ENCODE assay signal across 31 mouse cellular contexts in the genomic region with DNA sequence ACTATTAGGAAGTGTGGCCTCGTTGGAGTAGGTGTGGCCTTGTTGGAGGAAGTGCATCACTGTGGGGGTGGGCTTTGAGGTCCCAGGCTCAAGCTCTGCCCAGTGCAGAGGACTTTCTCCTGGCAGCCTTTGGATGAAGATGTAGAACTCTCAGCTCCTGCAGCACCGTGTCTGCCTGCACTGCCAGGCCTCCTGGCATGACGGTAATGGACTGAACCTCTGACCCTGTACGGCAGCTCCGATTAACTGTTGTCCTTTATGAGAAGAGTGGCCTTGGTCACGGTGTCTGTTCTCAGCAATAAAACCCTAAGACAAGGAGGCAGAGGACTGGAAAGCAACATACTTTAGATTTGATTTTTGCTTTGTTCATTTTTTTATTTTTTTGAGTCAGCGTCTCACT.
"Had no signal": no experiment of that assay in that cellular context is flagged by ENCODE, and none has a peak within 500 bp of the region (broad histone marks: within the 10 kb centered on the region; RNA-seq: fewer than 3 reads in every experiment).

No protein-coding gene starts in this region.

- H3K4me1 ChIP-seq: limb, embryonic 10.5 days; limb, embryonic 12.5 days; limb, embryonic 13.5 days; limb, embryonic 15.5 days; lung, embryonic 15.5 days; midbrain, embryonic 10.5 days; midbrain, embryonic 12.5 days; midbrain, embryonic 15.5 days; neural tube, embryonic 12.5 days; neural tube, embryonic 13.5 days had no signal

- H3K9me3 ChIP-seq: limb, embryonic 10.5 days; limb, embryonic 15.5 days; liver, embryonic 15.5 days; midbrain, embryonic 15.5 days; neural tube, embryonic 12.5 days had no signal

- ATAC-seq: liver, embryonic 12.5 days; liver, postnatal 0 days; lung, postnatal 0 days; midbrain, embryonic 15.5 days; midbrain, embryonic 16.5 days had no signal

- H3K4me2 ChIP-seq: limb, embryonic 12.5 days; limb, embryonic 13.5 days; limb, embryonic 15.5 days; liver, embryonic 11.5 days; liver, embryonic 12.5 days; liver, embryonic 13.5 days; liver, embryonic 15.5 days; lung, embryonic 14.5 days; lung, embryonic 15.5 days; midbrain, embryonic 12.5 days; midbrain, embryonic 15.5 days; neural tube, embryonic 12.5 days; neural tube, embryonic 13.5 days had no signal

- H3K4me3 ChIP-seq: limb, embryonic 10.5 days; limb, embryonic 12.5 days; limb, embryonic 13.5 days; limb, embryonic 15.5 days; liver, embryonic 12.5 days; liver, embryonic 13.5 days; liver, embryonic 15.5 days; lung, embryonic 15.5 days; megakaryocyte, embryonic 14.5 days; midbrain, embryonic 10.5 days; midbrain, embryonic 12.5 days; midbrain, embryonic 15.5 days; myocyte; neural tube, embryonic 12.5 days; neural tube, embryonic 13.5 days had no signal

- DNase-seq: left cerebral cortex, postnatal 4 days; liver; liver, embryonic 13.5 days; liver, postnatal 0 days; lung, adult 18-20 months; lung, adult 2 months; lung, embryonic 14.5 days; lung, postnatal 10 days; lung, postnatal 14 days; lung, postnatal 36 days; lung, postnatal 4 days; midbrain, embryonic 14.5 days had no signal

- H3K27me3 ChIP-seq: limb, embryonic 12.5 days; limb, embryonic 13.5 days; limb, embryonic 15.5 days; liver, embryonic 13.5 days; liver, embryonic 15.5 days; lung, embryonic 15.5 days; megakaryocyte, embryonic 14.5 days; midbrain, embryonic 12.5 days; midbrain, embryonic 15.5 days; neural tube, embryonic 12.5 days; neural tube, embryonic 13.5 days had no signal

- H3K27ac ChIP-seq: limb, embryonic 10.5 days; limb, embryonic 12.5 days; limb, embryonic 13.5 days; limb, embryonic 15.5 days; liver, embryonic 12.5 days; liver, embryonic 13.5 days; liver, embryonic 14.5 days; liver, embryonic 15.5 days; lung, embryonic 15.5 days; macrophage; midbrain, embryonic 10.5 days; midbrain, embryonic 12.5 days; midbrain, embryonic 15.5 days; neural tube, embryonic 12.5 days; neural tube, embryonic 13.5 days had no signal

- H3K9ac ChIP-seq: limb, embryonic 12.5 days; limb, embryonic 13.5 days; limb, embryonic 15.5 days; liver, embryonic 12.5 days; liver, embryonic 13.5 days; liver, embryonic 14.5 days; liver, embryonic 15.5 days; liver, postnatal 0 days; lung, embryonic 14.5 days; lung, embryonic 15.5 days; midbrain, embryonic 12.5 days; midbrain, embryonic 15.5 days; neural tube, embryonic 12.5 days; neural tube, embryonic 13.5 days had no signal

- H3K36me3 ChIP-seq: midbrain, embryonic 15.5 days had no signal
